Mouse (Mus musculus): ENCODE data around the gene Ticam1. TPM values are rescaled to one million over a fixed set of nuclear protein-coding genes. Genes with fewer than 3 reads are reported as not detected.
A peak's percentile ranks its signal among the peaks of the same experiment; 100 is the strongest.

Ticam1 gene
- polyA plus RNA-seq, 1 experiment from 2014 or later, result 4.1 TPM

GRCm38 (mm10) chr17:56273986-56274385 is 2.6 kb downstream of the Ticam1 start:
- 72% methylated on average over 5 of the region's 5 CpGs for WGBS (ENCODE audit: insufficient replicate concordance)
- H3K9me3 ChIP-seq (replicated peaks), result no peaks in the 10 kb centered on the region
- peak overlapping the region; percentile 37 for H3K27ac ChIP-seq
- no peak overlapping the region for H3K9ac ChIP-seq
- peaks cover 46% of the 10 kb centered on the region for H3K36me3 ChIP-seq
- no peak for ATAC-seq
- H3K27me3 ChIP-seq (replicated peaks), result no peaks in the 10 kb centered on the region
- H3K4me3 ChIP-seq, result no peak overlapping the region
- no peak overlapping the region; the same call in 1 of the 2 replicates for H3K4me2 ChIP-seq
- peaks cover 62% of the 10 kb centered on the region for H3K4me1 ChIP-seq

DNA sequence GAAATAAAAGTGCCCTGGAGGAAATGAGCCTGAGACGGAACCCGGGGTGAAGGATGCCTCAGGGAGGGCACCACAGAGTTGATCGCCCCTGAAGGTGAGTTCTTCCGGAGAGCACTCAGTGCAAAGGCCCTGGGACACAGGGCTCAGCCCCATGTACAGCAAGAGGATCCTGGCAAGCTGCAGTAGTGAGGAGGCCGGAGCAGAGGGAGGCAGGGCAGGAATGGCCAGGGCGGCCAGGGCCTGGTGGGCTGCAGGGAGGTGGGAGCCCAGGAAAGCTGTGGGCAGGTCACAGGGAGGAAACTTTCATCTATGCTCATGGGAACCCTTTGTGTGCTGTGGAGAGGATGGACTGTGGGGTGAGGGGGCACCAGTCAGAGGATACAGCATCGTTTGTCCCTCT is 3.1 kb downstream of the Ticam1 start:
- Histone ChIP-seq H3K4me3 (no peak overlapping the region), H3K4me2 (no peak overlapping the region), H3K36me3 (peaks cover 43% of the 10 kb centered on the region), H3K9me3 (replicated peaks) (no peaks in the 10 kb centered on the region), H3K27me3 (replicated peaks) (no peaks in the 10 kb centered on the region), H3K27ac (no peak overlapping the region), H3K9ac (no peak overlapping the region), H3K4me1 (peaks cover 64% of the 10 kb centered on the region)
- no peak for ATAC-seq
- WGBS (ENCODE audit: insufficient replicate concordance), result 85% methylated on average over 7 of the region's 7 CpGs

DNA sequence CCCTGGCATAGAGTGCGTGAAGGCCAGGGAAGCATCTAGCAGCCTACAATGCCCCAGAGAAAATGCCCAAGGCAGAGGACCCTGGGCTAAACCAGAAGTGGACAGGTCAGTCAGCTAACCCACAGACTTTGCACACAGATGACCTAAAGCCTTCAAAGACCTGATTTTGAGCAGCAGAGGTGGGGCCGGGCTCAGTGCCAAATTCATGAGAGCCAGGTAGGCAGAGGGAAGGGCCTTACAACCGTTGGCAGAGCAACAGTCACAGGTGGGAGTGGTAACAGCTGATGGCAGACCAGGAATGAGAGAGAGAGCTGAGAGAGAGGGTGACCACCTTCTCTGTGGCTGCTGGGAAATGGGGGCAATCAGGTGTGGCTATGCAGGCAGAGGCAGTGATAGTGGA is 3.9 kb downstream of the Ticam1 start:
- H3K4me1 ChIP-seq, result peaks cover 55% of the 10 kb centered on the region
- ATAC-seq, result no peak
- H3K4me3 ChIP-seq, result no peak overlapping the region
- 72% methylated on average over 3 of the region's 3 CpGs for WGBS (ENCODE audit: insufficient replicate concordance)
- H3K27ac ChIP-seq, result no peak overlapping the region
- H3K36me3 ChIP-seq, result peaks cover 40% of the 10 kb centered on the region
- no peak overlapping the region for H3K4me2 ChIP-seq
- no peaks in the 10 kb centered on the region for H3K27me3 ChIP-seq (replicated peaks)
- H3K9me3 ChIP-seq (replicated peaks), result no peaks in the 10 kb centered on the region
- H3K9ac ChIP-seq, result no peak overlapping the region; the same call in 1 of the 2 replicates

- no peak for ATAC-seq
- no peaks in the 10 kb centered on the region for H3K9me3 ChIP-seq (replicated peaks)
- WGBS (ENCODE audit: insufficient replicate concordance), result 79% methylated on average over 12 of the region's 12 CpGs
- no peak overlapping the region for H3K27ac ChIP-seq
- no peaks in the 10 kb centered on the region for H3K27me3 ChIP-seq (replicated peaks)
- H3K4me1 ChIP-seq, result peaks cover 46% of the 10 kb centered on the region
- peaks cover 40% of the 10 kb centered on the region for H3K36me3 ChIP-seq
- no peak overlapping the region for H3K4me3 ChIP-seq
- H3K4me2 ChIP-seq, result no peak overlapping the region
- H3K9ac ChIP-seq, result no peak overlapping the region
Observed at GRCm38 (mm10) chr17:56271609-56272253, 4.9 kb downstream of the Ticam1 start.

DNA sequence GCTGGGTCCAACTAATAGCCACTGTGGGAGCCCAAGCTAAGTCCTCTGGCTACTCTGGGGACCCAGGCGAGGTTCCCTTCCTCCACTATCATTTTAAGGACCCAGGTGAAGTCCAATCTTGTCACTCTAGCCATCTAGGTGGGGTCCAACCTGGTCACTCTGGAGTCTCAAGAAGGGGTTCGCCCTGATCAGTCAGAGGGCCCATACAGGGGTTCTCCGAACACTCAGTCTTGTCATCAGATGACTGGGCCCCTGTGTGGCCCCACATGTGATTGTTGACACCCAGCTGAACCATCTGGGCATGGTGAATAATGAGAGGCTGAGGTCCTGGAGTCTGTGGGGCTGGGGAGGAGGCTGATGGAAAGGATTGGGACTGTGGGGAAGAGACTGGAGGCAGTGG is 6.8 kb downstream of the Ticam1 start:
- Histone ChIP-seq H3K4me1 (peaks cover 43% of the 10 kb centered on the region), H3K4me3 (peak overlapping the region; percentile 50), H3K9me3 (replicated peaks) (no peaks in the 10 kb centered on the region), H3K9ac (peak overlapping the region; percentile 66), H3K36me3 (peaks cover 47% of the 10 kb centered on the region), H3K27ac (peak overlapping the region; percentile 74), H3K27me3 (replicated peaks) (no peaks in the 10 kb centered on the region), H3K4me2 (peak overlapping the region; percentile 78)
- WGBS (ENCODE audit: insufficient replicate concordance), result 66% methylated on average over 3 of the region's 3 CpGs
- ATAC-seq, result 0 out of 2 replicates have a peak, but pooled peaks have one; percentile 1

GRCm38 (mm10) chr17:56269153-56269630 is 7.4 kb downstream of the Ticam1 start:
- no peaks in the 10 kb centered on the region for H3K9me3 ChIP-seq (replicated peaks)
- H3K36me3 ChIP-seq, result peaks cover 50% of the 10 kb centered on the region
- WGBS (ENCODE audit: insufficient replicate concordance), result 18% methylated on average over 12 of the region's 12 CpGs
- H3K9ac ChIP-seq, result peak overlapping the region; percentile 66
- H3K4me2 ChIP-seq, result peak overlapping the region; percentile 78
- H3K27me3 ChIP-seq (replicated peaks), result no peaks in the 10 kb centered on the region
- peak overlapping the region; percentile 50 for H3K4me3 ChIP-seq
- peak overlapping the region; percentile 74 for H3K27ac ChIP-seq
- peak; percentile 78 for ATAC-seq
- peaks cover 39% of the 10 kb centered on the region for H3K4me1 ChIP-seq

GRCm38 (mm10) chr17:56266271-56266670 is 10.3 kb downstream of the Ticam1 start:
- H3K36me3 ChIP-seq, result peaks cover 45% of the 10 kb centered on the region
- no peak overlapping the region for H3K4me2 ChIP-seq
- H3K4me3 ChIP-seq, result no peak overlapping the region
- ATAC-seq, result no peak
- H3K27me3 ChIP-seq (replicated peaks), result no peaks in the 10 kb centered on the region
- H3K9me3 ChIP-seq (replicated peaks), result no peaks in the 10 kb centered on the region
- H3K9ac ChIP-seq, result no peak overlapping the region
- WGBS (ENCODE audit: insufficient replicate concordance), result 56% methylated on average over 3 of the region's 3 CpGs
- peak overlapping the region; percentile 7; the same call in 1 of the 2 replicates for H3K27ac ChIP-seq
- H3K4me1 ChIP-seq, result peaks cover 41% of the 10 kb centered on the region

GRCm38 (mm10) chr17:56265869-56266268 is 10.7 kb downstream of the Ticam1 start:
- H3K4me2 ChIP-seq, result no peak overlapping the region
- 0 out of 2 replicates have a peak overlapping the region, but pooled peaks have one; percentile 7 for H3K27ac ChIP-seq
- no peak overlapping the region for H3K4me3 ChIP-seq
- no peaks in the 10 kb centered on the region for H3K9me3 ChIP-seq (replicated peaks)
- 72% methylated on average over 3 of the region's 3 CpGs for WGBS (ENCODE audit: insufficient replicate concordance)
- no peaks in the 10 kb centered on the region for H3K27me3 ChIP-seq (replicated peaks)
- H3K36me3 ChIP-seq, result peaks cover 45% of the 10 kb centered on the region
- no peak for ATAC-seq
- H3K4me1 ChIP-seq, result peaks cover 46% of the 10 kb centered on the region
- no peak overlapping the region for H3K9ac ChIP-seq

DNA sequence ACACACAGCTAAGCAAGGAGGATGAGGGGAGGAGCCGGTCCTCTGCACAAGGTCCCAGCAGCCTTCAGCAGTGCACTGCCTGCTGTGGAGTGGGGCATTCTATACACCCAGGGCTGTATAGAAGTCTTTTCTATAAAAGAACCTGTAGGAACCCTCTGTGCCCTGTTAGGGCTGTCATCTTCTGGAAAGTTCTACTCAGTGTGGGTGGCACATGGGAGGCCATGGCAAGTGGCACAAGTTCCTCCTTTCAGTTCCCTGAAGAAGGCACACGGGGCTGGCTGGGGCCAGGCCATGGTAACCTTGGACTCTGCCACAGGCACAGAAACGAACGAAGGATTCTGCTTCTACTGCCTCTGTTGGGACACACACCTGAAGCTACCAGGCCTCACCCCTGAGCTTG is 11.6 kb downstream of the Ticam1 start:
- no peak overlapping the region for H3K27ac ChIP-seq
- H3K4me3 ChIP-seq, result no peak overlapping the region
- H3K9me3 ChIP-seq (replicated peaks), result no peaks in the 10 kb centered on the region
- H3K9ac ChIP-seq, result no peak overlapping the region
- H3K4me2 ChIP-seq, result no peak overlapping the region
- H3K4me1 ChIP-seq, result peaks cover 53% of the 10 kb centered on the region
- no peak for ATAC-seq
- H3K27me3 ChIP-seq (replicated peaks), result no peaks in the 10 kb centered on the region
- 84% methylated on average over 4 of the region's 4 CpGs for WGBS (ENCODE audit: insufficient replicate concordance)
- peaks cover 45% of the 10 kb centered on the region for H3K36me3 ChIP-seq

GRCm38 (mm10) chr17:56264020-56264419 is 12.6 kb downstream of the Ticam1 start:
- H3K27ac ChIP-seq, result no peak overlapping the region
- no peak overlapping the region for H3K4me2 ChIP-seq
- peak; percentile 68 for ATAC-seq
- H3K9ac ChIP-seq, result no peak overlapping the region
- 20% methylated on average over 8 of the region's 8 CpGs for WGBS (ENCODE audit: insufficient replicate concordance)
- H3K4me3 ChIP-seq, result no peak overlapping the region
- no peaks in the 10 kb centered on the region for H3K9me3 ChIP-seq (replicated peaks)
- H3K36me3 ChIP-seq, result peaks cover 53% of the 10 kb centered on the region
- H3K27me3 ChIP-seq (replicated peaks), result no peaks in the 10 kb centered on the region
- peaks cover 53% of the 10 kb centered on the region for H3K4me1 ChIP-seq

GRCm38 (mm10) chr17:56262645-56263094 is 13.9 kb downstream of the Ticam1 start:
- H3K4me1 ChIP-seq, result peaks cover 62% of the 10 kb centered on the region
- ATAC-seq, result no peak
- H3K27me3 ChIP-seq (replicated peaks), result no peaks in the 10 kb centered on the region
- no peak overlapping the region for H3K4me3 ChIP-seq
- no peak overlapping the region for H3K27ac ChIP-seq
- WGBS (ENCODE audit: insufficient replicate concordance), result 66% methylated on average over 3 of the region's 3 CpGs
- no peak overlapping the region for H3K9ac ChIP-seq
- no peak overlapping the region for H3K4me2 ChIP-seq
- no peaks in the 10 kb centered on the region for H3K9me3 ChIP-seq (replicated peaks)
- peaks cover 65% of the 10 kb centered on the region for H3K36me3 ChIP-seq

- Histone ChIP-seq H3K4me3 (no peak overlapping the region), H3K27me3 (replicated peaks) (no peaks in the 10 kb centered on the region), H3K9me3 (replicated peaks) (no peaks in the 10 kb centered on the region), H3K27ac (no peak overlapping the region), H3K4me1 (peaks cover 65% of the 10 kb centered on the region), H3K36me3 (peaks cover 68% of the 10 kb centered on the region), H3K4me2 (no peak overlapping the region), H3K9ac (no peak overlapping the region)
- 73% methylated on average over 3 of the region's 3 CpGs for WGBS (ENCODE audit: insufficient replicate concordance)
- ATAC-seq, result no peak
Observed at GRCm38 (mm10) chr17:56261166-56261565, 15.4 kb downstream of the Ticam1 start.
